Mouse (Mus musculus): ENCODE results near the gene Nr2c2.
A peak's percentile ranks its signal among the peaks of the same experiment; 100 is the strongest.

The Nr2c2 gene

GRCm38 (mm10) chr6:92131456-92131855 lies 40.3 kb downstream of the Nr2c2 start:
- DNase-seq, result no peak

- peak; percentile 19 for DNase-seq
These were observed 41.1 kb downstream of the Nr2c2 start for GRCm38 (mm10) chr6:92132021-92132911.

- DNase-seq, result no peak
These were observed 42.4 kb downstream of the Nr2c2 start for GRCm38 (mm10) chr6:92133617-92134016.

GRCm38 (mm10) chr6:92136356-92136755 lies 45.2 kb downstream of the Nr2c2 start:
- no peak for DNase-seq

GRCm38 (mm10) chr6:92145881-92146280 lies 54.7 kb downstream of the Nr2c2 start:
- no peak for DNase-seq

- no peak for DNase-seq
These were observed 62.6 kb downstream of the Nr2c2 start for GRCm38 (mm10) chr6:92153774-92154173.

GRCm38 (mm10) chr6:92158801-92159200 lies 67.6 kb downstream of the Nr2c2 start:
- no peak for DNase-seq

- DNase-seq, result no peak
These were observed 71.5 kb downstream of the Nr2c2 start for GRCm38 (mm10) chr6:92162724-92163123.

GRCm38 (mm10) chr6:92176450-92176849 lies 85.3 kb downstream of the Nr2c2 start:
- no peak for DNase-seq

- DNase-seq, result peak; percentile 85
These were observed 92.5 kb downstream of the Nr2c2 start, which contains the start of gene Mrps25 for GRCm38 (mm10) chr6:92183621-92184131. Gene Mrps25 (minus strand): TSS chr6:92184033.

- DNase-seq, result peak; percentile 11
These were observed 93.0 kb downstream of the Nr2c2 start for GRCm38 (mm10) chr6:92184178-92184577.

GRCm38 (mm10) chr6:92199414-92199813 lies 108.2 kb downstream of the Nr2c2 start:
- DNase-seq, result no peak

- DNase-seq, result no peak
These were observed 123.0 kb downstream of the Nr2c2 start for GRCm38 (mm10) chr6:92214055-92214772.

GRCm38 (mm10) chr6:92214773-92215449 lies 123.7 kb downstream of the Nr2c2 start, which contains the start of gene Rbsn:
Gene Rbsn (minus strand): TSS chr6:92214925.
- DNase-seq, result peak; percentile 96

- peak; percentile 72 for DNase-seq
These were observed 128.3 kb downstream of the Nr2c2 start for GRCm38 (mm10) chr6:92219445-92219844.

- DNase-seq, result no peak
These were observed 130.4 kb downstream of the Nr2c2 start for GRCm38 (mm10) chr6:92221604-92222003.

- DNase-seq, result no peak
These were observed 130.8 kb downstream of the Nr2c2 start for GRCm38 (mm10) chr6:92222021-92222420.

Data from kidney, postnatal 10 days (tissue).